Mouse (Mus musculus) neutrophil, adult 5-6 weeks (primary cell): ENCODE results near the gene Rab3b. TPM values are rescaled to one million over a fixed set of nuclear protein-coding genes. Genes with fewer than 3 reads are reported as not detected.

Experiments used
- total RNA-seq: library from RNA; stranded (forward); fragments of 200-1000 nt; gene quantifications from 2 replicates; pipeline ENCODE4 v1.2.3, GENCODE M21; 2017

Gene Rab3b
- total RNA-seq, 1 experiment from 2014 or later, result 0.81 TPM

Other genes with a start within 250 kb of the Rab3b start
- not detected in 2 replicates for gene 3110021N24Rik, start 159.4 kb upstream of the Rab3b start, total RNA-seq
- 2.8 and 3.4 TPM in 2 replicates for gene Zfyve9, start 98.3 kb upstream of the Rab3b start, total RNA-seq
- 33.4 and 40.9 TPM in 2 replicates for gene Btf3l4, start 45.4 kb upstream of the Rab3b start, total RNA-seq
- gene Txndc12, start 44.5 kb upstream of the Rab3b start, total RNA-seq, result 37.0 and 40.7 TPM in 2 replicates
- gene Kti12, start 31.3 kb upstream of the Rab3b start, total RNA-seq, result 12.7 and 16.0 TPM in 2 replicates
- gene A730015C16Rik, start 30.4 kb upstream of the Rab3b start, total RNA-seq, result 0.37 and 0.70 TPM in 2 replicates
- gene Nrd1, start 121.6 kb downstream of the Rab3b start, total RNA-seq, result 187 and 204 TPM in 2 replicates